ENCODE assay signal across 10 mouse cellular contexts in genomic region chr9:102492031-102492795, GRCm38 (mm10). TPM values are rescaled to one million over a fixed set of nuclear protein-coding genes. Genes with fewer than 3 reads are reported as not detected.
DNase-seq lines count a peak whose midpoint lies in the region; ATAC-seq and TF ChIP-seq lines count a peak whose summit lies in the region.
"Had no signal": no experiment of that assay in that cellular context is flagged by ENCODE, and none has a peak within 500 bp of the region (broad histone marks: within the 10 kb centered on the region; RNA-seq: fewer than 3 reads in every experiment).

No protein-coding gene starts in this region.

- DNase-seq in CD4-positive, CD25-positive, alpha-beta regulatory T cell, adult 2 months (ENCODE audit: low read depth, low spot score) = peak; percentile 46
- DNase-seq in kidney, adult 2 months = no peak
- DNase-seq in kidney, adult 18-20 months = no peak
- peak; percentile 47 for DNase-seq in R1 (ENCODE audit: low read depth, low spot score)
- no peak for DNase-seq in ovary, postnatal 10 days (ENCODE audit: low spot score)

- no peak for ATAC-seq in CD4-positive, CD25-positive, alpha-beta regulatory T cell, adult 4 months
- peak; percentile 52 for ATAC-seq in megakaryocyte progenitor cell, adult 5-6 weeks (replicated peaks; ENCODE audit: poor library complexity)
- no peak for ATAC-seq in megakaryocyte-erythroid progenitor cell, adult 5-6 weeks (replicated peaks; ENCODE audit: low FRiP score, low TSS enrichment, poor library complexity, severe bottlenecking)

- H3K4me3 ChIP-seq in kidney, adult 2 months (ENCODE audit: insufficient read depth, low read depth, low read length) = no peak overlapping the region
- H3K4me3 ChIP-seq: stomach, embryonic 15.5 days had no signal

- no peaks in the 10 kb centered on the region for H3K36me3 ChIP-seq in kidney, adult 2 months (ENCODE audit: control insufficient read depth, insufficient read depth, low read length)
- H3K36me3 ChIP-seq: stomach, embryonic 15.5 days had no signal

- no peak overlapping the region for H3K27ac ChIP-seq in kidney, adult 2 months (ENCODE audit: insufficient read depth, low read depth, low read length)
- H3K27ac ChIP-seq: stomach, embryonic 15.5 days had no signal

- WGBS in kidney, adult 2 months = 42% methylated on average over 12 of the region's 12 CpGs

- no peaks in the 10 kb centered on the region for H3K4me1 ChIP-seq in kidney, adult 2 months (ENCODE audit: control insufficient read depth, insufficient read depth, low read length)
- H3K4me1 ChIP-seq: stomach, embryonic 15.5 days had no signal

- TF ChIP-seq CTCF in kidney, adult 2 months (conservative IDR thresholded peaks at IDR 0.05; ENCODE audit: insufficient read depth, insufficient read length, low read depth, low read length) = 0 out of 2 replicates have a peak, but pooled peaks have one; percentile 14

- TF ChIP-seq POLR2A in kidney, adult 2 months (IDR thresholded peaks at IDR 0.05; ENCODE audit: low read depth, low read length) = no peak

- H3K27me3 ChIP-seq in kidney, adult 2 months (replicated peaks; ENCODE audit: control insufficient read depth, insufficient read depth, low read length) = no peaks in the 10 kb centered on the region
- H3K27me3 ChIP-seq: stomach, embryonic 15.5 days had no signal

RNA-seq across cellular contexts. Expression of gene Ky, which starts 13.3 kb away (rescaled TPM):
- under 1 TPM; 0.31 to 0.46 TPM for polyA plus RNA-seq in CD4-positive, CD25-positive, alpha-beta regulatory T cell, adult 4 months (2017; shearing (Covaris generic))
- polyA plus RNA-seq in kidney, adult 2 months (2012; rRNA removed) = 0.31 and 0.45 TPM in 2 replicates
- 0.02 TPM in 1 of 2 replicates, not detected in the other for total RNA-seq in megakaryocyte progenitor cell, adult 5-6 weeks (2015)
- total RNA-seq in megakaryocyte progenitor cell, adult 5-6 weeks (2017) = not detected in 2 replicates
- not detected in 2 replicates for total RNA-seq in megakaryocyte-erythroid progenitor cell, adult 5-6 weeks (2014; fragmentation: Nextera tagmentation)
- total RNA-seq in megakaryocyte-erythroid progenitor cell, adult 5-6 weeks (2017) = not detected in 2 replicates
- total RNA-seq: monocyte, adult 5-6 weeks had no signal

Comparison
In these comparisons a context has a peak if more than half of its experiments do, and no peak if none do; other contexts are left out.
1. DNase-seq: peak in CD4-positive, CD25-positive, alpha-beta regulatory T cell, adult 2 months (single experiment) and R1 (single experiment); none in kidney, adult 2 months (single experiment), kidney, adult 18-20 months (single experiment) and ovary, postnatal 10 days (single experiment).